Mouse (Mus musculus) megakaryocyte progenitor cell, adult 5-6 weeks (primary cell): ENCODE measurements around the gene Ptprn. TPM values are rescaled to one million over a fixed set of nuclear protein-coding genes. Genes with fewer than 3 reads are reported as not detected.

Experiments
- ATAC-seq: replicated peaks from 2 replicates; pipeline ENCODE4 v1.8.0; 2016; ENCODE audit warnings: mild to moderate bottlenecking, moderate TSS enrichment, inconsistent platforms; ENCODE audit not compliant: poor library complexity
- total RNA-seq, 2 experiments: library from RNA; stranded (forward) in 1 of 2; stranded (reverse) in 1 of 2; fragments of 157-497, 149-512 nt in 1 of 2; fragments of 200-1000 nt in 1 of 2; gene quantifications; 2 replicates each; pipeline versions ENCODE4 v1.2.3 to v1.2.4; 2015 to 2017

Gene Ptprn
- total RNA-seq, 2 experiments from 2014 or later, result 0.15 TPM; not detected in 1

DNA sequence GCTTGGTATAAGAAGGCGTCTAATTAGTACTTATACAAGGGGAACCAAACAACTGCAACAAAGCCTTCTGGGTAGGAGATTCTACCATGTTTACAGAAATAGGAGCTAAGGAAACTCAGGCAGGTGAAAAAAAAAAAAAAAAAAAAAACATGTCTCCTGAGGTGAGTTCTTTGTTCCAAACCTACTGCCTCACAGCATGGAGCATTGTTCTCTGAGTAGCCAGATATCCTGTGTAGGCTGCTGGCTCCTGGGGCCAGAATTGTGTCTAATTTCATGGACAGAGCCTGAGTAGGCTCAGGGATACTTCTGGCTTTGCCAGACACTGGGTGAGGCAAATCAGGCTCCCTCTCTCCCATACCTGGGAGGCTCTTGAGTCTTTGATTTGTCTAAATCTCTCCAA lies 36.6 kb downstream of the Ptprn start:
- ATAC-seq, result no peak

DNA sequence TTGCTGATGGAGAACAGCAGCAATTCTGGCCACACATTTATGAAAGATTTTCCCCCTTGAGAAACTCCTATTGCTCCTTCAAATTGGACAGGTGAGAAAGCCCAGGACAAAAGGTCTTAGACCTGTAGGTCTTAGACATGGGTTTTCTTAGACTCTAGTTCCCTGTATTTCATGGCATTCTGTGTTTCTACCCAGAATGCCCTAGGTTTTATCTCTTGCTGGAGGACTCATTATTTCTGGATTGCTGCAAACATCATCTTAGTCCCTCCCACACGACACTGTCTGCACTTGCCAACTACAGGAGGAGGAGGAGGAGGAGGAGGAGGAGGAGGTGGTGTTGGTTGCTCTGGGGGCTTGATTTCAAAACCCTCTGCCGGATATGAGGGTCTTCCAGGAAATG lies 38.2 kb downstream of the Ptprn start:
- ATAC-seq, result no peak

DNA sequence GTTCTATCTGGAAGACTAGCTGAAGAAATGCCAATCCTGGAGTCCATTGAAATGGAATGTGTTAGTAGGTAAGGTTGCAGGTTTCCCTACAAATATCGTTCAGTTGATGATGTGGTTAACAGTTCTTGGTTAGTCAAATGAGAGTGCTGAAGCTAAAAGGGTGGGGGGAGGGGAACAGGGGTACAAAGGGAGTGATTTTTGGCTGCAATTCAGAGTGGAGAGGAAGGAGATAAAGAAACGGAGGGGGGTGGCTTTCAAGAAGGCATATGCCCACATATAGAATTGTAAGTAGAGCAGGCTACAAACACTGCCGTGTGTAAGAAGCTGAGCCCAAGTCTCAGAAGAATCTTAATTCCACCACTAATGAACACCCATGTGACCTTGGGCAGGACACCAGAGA lies 38.8 kb downstream of the Ptprn start:
- no peak for ATAC-seq

DNA sequence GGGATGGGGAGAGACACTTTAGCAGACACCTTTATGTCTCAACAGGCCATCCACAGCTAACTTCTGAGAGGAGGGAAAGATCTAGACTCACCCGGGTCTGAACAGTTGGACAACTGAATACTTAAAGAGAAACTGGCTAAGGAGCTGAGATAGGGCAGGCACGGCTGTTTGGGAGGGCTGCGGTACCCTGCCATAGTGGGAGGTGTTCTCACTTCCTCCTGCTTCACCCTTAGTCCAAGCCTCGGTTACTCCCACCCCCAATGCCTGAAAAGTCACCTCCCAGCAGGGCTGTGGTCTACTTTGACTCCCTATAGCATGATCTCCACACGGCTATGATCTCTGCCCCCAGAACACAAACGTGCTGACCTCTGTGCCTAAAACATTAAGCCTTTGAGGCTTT lies 40.8 kb downstream of the Ptprn start:
- peak; percentile 45 for ATAC-seq

DNA sequence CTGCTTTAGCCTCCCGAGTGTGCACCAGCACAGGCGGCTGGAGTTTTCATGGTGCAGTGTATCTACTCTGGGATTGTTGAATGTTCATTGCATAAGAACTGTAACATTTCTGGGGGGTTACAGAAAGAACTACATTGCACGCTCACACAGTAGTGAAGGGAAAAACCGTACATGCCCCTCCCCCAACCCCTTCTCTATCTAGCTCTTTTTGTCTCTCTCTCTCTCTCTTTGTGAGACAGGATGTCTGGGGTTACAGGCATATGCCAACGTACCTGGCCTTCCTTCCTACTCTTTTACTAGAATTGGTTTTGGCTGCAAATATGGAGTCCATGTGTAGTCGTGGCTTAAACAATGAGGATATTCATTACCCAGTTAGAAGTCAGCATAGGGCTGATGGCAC lies 41.4 kb downstream of the Ptprn start:
- no peak for ATAC-seq

DNA sequence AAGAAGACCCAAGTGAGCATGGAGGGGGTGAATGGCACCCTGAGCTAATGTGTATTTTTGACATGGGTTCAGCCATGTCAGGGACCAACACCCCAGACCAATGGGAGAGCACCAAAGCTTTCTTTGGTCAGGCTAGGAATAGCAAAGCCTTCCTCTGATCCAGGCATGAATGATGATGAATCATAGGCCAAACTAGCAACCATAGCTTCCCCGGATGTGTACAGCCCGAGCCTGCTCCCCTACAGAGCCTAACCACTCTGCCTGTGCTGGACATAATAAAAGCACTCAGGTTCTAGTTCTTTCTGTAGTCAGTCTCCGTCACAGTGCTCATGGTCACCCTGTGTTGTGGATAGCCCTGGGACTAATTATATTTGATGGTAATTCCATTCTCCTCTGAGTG lies 42.8 kb downstream of the Ptprn start:
- no peak for ATAC-seq

DNA sequence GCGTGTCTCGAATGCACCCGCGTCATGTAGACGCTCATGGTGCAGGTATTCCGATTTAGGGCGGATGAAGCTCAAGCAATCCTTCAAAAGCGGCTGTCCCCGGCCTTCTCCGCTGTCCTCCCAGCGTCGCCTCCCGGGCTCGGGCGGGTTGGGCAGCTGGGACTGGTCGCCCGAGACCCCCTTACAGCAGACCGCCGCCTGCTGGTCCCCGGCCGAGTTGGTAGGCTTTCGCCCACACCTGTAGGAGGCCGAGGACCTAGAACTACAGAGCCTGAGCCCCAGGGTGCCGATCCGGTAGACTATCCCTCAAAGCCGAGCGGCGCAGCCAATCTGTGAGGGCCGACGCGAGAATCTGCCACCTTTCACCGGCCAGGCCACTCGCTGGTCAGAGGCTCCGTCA lies 44.8 kb downstream of the Ptprn start, which contains the start of gene Tuba4a:
TSS of gene Tuba4a (minus strand) at position 335 of the 400 bp plus-strand sequence.
- ATAC-seq, result no peak

DNA sequence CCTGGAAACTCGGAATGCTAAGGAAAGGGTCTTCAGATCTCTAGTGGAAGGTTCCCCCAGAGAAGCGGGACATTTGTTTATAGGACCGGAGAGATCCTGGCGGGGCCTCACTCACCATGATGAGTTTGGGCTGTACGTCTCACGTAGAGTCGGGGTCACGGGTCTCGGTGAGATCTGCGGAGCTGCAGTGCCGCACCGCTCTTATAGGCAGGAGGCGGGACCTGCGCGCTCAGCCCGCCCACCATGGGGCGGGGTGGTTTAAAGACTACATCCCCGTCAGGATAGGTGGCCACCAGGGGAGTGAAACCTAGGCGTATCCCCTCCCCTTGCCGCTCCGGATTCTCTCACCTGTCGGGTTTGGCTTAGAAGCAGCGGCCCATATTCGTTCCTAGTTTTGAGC lies 45.2 kb downstream of the Ptprn start:
- ATAC-seq, result peak; percentile 67

DNA sequence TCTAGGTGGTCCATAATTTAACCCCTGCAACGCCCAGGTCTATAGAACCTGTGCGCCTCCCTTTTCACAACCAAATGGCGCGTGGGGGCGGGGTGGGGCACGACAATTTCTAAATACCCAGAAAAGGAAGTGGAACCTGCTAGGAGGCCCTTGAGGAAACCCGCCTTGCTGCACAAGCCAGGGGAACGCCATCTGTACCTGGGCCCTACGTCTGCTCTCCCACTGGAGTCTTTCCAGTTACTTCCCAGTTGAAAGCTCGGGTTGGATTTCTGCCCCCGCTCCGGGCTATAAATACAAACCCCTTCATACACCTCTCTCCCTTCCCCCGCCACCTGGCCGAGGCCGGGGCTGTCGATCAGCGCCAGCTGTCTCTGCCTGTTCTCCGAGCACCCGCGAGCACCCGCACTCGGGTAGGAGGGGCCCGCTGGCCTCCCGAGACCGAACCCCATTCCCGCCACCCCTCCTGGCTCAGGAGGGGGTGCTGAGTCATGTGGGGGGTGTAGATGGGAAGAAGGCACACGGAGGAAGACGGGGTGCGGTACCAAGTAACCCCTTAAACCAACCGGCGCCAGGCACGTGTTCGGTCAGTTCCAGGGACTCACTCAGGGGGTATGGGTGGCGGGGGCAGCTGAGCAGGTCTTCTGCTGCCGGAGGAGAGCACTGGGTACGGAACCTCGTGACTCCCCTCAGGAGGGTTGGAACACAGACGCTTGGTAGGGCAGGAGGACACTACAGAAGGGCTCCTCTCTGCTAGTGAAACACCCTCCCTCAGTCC lies 45.9 kb downstream of the Ptprn start:
- peak; percentile 30 for ATAC-seq

DNA sequence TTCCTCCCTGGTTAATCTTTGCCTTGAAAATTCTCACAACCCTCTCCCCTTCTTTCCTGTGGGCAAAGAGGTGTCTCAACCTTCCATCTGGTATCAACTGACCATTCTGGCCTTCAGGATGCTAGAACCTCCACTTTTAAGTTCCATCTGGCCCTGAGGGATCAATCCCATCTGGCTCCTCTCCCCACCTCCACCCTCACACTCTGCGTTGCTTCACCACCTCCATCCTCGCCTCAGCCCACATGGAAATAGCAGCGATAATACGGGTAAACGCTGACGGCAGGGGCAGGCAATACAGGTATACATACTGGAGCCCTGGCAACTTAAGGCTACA lies 46.4 kb downstream of the Ptprn start:
- no peak for ATAC-seq

DNA sequence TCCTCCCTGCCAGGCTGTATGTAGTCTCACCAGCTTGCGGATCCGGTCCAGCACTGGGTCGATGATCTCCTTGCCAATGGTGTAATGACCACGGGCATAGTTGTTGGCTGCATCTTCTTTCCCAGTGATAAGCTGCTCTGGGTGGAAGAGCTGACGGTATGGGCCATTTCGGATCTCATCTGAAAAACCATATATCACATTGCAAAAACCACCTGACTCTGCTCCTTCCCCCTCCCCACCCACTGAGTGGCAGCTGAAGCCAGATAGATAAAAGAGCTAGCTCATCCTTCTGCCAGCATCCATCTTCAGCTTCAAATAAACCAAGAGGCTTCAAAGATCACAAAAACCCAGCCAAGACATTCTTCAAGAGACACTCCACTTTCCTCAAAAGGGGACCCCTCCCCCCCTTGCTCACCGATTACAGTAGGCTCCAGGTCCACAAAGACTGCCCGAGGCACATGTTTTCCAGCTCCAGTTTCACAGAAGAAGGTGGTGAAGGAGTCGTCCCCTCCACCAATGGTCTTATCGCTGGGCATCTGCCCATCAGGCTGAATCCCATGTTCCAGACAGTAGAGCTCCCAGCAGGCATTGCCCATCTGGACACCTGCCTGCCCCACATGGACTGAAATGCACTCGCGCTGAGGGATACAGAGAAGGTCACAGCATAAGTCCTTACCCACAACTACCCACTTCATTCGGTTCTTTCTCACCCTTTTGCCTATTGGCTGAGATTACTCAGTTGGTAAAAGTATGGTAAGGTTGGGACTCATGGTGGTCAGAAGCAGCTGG lies 47.3 kb downstream of the Ptprn start:
- ATAC-seq, result peak; percentile 20

DNA sequence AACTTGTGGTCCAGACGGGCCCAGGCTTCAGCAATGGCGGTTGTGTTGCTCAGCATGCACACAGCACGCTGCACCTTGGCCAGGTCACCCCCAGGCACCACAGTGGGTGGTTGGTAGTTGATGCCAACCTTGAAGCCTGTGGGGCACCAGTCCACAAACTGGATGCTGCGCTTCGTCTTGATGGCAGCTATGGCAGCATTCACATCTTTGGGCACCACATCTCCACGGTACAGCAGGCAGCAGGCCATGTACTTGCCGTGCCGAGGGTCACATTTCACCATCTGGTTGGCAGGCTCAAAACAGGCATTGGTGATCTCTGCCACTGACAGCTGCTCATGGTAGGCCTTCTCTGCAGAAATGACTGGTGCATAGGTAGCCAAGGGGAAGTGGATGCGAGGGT lies 48.5 kb downstream of the Ptprn start:
- ATAC-seq, result no peak

DNA sequence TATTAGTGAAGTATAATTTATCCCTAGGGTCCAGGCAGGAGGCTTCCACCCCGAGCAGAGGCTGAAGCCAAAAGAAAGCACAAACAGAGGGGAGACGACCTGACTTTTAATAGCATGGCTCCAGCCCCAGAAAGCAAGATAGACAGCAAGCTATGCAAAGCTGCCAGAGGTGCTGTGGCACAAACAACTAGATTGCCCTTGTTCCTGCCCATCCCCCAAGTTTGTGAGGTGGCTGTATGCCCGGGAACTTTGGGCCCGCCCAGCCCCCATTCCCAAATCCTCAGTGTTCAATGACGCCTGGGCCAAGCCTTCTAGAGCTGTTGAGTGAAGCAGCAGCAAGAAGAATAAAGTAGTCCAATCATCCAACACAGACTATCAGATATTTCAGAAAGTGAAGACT lies 49.4 kb downstream of the Ptprn start:
- ATAC-seq, result no peak

DNA sequence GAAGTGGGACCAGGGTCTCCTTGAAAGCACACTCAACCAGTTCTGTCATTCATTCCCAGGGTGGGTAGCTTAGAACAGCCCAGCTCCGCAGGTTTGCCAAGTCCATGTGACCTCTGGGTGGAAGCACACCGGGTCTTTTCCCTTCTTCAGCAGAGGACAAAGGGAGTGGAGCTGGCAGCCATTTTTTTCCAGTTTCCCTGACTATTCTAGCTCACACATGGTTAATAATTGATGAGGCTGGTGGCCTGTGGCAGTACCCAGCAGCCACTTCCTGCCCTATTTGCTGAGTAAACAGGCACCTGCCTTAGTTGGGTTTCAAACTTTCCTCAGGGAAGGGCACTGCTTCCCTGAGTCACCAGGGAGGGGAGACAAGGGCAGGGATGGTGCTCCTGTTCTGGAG lies 49.9 kb downstream of the Ptprn start:
- ATAC-seq, result no peak

DNA sequence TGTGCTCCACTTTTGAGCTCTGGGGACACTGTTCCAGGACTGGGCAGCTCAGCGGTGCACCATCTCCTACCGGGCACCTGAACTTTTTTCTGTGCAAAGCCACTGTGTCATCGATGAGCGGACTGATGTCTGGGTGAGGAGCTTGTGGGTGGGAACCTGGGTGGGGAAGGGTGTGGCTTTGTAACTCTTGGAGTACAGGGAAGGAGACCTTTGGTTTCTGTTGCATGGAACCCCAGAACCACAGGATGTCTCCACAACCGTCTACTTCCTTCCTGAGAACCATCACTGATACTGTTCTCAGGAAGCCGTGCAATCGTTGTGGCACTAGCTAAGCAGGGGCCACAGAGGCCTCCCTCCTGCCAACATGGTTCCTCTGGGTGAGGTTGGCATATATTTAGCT lies 51.2 kb downstream of the Ptprn start:
- ATAC-seq, result peak; percentile 49

DNA sequence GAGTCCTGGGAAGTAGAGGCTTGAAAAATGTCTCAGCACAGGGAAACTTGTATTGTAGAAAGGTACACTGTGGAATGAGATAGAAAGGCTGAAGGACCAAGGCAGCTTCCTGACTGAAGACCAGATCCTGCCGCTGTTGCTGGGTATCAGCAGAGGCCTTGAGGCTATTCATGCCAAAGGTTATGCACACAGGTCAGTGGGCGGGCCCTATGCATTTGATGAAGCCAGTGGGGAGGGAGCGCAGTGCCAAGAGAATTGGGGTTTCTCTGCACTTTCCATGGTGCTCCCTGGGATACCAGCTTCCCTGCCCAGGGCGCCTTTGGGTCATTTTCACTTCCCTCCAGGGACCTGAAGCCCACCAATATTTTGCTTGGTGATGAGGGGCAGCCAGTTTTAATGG lies 51.8 kb downstream of the Ptprn start:
- no peak for ATAC-seq

DNA sequence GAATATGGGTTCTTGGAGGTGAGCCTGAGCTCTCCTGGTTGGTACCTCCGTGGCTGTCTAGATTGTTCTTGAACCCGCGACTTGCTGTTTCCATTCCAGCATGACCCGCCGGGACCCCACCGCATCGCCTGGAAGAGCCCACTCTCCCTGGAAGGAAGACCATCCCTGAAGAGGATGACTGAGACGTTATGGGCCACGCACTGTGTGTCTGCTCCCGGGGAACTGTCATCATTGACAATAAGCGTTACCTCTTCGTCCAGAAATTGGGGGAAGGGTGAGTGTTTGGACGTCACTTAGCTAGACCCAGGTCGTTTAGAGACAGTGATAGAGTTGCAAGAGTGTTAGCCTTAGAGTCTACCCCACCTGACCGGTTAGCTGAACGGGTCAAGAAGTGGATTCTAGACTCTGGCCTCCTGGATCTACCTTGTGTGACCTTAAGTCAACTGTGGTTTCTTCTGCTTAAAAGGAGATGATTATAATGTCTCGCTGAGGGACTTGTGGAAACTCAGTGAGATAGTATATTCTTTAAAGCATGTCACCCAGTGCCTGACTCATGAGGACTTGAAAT lies 53.1 kb downstream of the Ptprn start:
- ATAC-seq, result no peak

DNA sequence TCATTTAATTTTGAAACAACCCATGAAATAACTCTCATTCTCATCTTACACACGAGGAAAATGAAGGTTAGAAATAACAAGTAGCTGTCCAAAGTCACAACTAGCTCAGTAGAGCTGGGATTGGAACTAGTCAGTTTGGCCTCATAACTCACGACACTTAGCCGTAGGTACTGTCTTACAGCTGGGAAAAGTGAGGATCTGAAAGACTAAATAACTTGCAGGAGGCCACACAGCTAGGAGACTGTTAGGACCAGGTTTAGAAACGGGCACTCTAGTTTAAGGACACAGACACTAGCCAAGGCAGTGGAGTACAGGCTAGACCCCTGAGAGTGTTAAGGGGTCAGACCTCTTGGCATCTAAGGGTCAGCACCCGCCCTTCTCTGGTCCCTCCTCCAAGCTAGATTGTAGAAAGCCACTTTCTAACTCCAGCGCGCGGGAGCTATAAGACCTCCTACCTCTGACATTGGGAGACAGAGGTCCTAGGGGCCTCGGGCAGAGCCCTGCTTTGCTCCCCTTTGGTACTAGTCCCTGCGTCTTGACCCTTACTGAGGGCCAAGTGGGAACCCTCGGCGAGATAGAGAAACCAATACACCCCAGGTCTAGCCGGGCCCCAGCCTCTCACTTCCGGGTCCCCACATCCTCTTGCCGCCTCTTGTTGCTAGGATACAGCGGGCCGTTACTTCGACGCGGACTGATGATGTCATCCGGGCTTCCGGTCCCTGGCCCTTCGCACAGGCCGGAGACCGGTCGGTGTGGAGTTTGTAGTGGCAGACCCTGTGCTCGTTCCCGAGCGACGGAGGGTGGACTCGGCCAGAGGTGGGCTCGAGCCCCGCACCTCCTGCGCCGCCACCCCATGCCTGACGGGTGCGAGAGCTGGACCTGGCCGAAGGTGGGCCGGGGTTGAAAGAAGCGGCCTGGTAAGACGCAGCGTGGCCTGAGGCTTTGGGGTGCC lies 53.9 kb downstream of the Ptprn start, which contains the start of the genes Glb1l and Stk16:
TSS of gene Glb1l (minus strand) at position 678 of the 952 bp plus-strand sequence.
TSS of gene Stk16 (plus strand) at position 703 of the 952 bp plus-strand sequence.
- peak; percentile 75 for ATAC-seq

DNA sequence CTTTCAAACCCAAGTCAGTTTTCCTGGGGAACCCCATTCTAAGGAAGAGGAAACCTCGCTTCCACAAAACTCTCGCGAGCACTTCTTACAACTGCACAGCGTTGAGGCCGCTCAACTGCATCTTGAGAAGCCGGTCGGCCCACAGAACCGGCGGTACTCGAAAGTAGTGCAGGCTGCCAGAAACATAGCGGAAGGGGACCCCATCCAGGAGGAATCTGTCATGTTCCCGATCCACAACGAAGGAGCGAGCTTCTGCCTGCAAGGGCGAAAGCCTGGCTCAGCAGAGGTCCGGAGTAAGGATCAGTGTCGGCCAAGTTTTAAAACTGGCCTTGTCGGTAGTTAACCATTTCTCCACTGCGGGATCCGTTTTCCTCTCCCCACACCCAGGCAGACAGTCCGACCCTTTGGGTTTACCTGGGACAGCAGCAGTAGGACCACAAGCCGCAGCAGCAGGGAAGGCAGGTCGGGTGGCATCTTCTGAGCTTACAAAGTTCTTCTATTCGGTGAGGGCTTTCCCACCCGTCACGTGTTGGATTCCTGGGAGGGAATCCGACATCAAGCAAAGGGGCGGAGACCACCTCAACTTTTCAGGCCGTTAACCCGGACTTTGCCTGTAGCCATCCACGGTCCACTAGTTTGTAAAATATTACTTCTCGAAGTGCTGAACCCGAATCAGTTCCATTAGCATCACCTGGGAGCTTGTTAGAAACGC lies 55.2 kb downstream of the Ptprn start:
- peak; percentile 32 for ATAC-seq

DNA sequence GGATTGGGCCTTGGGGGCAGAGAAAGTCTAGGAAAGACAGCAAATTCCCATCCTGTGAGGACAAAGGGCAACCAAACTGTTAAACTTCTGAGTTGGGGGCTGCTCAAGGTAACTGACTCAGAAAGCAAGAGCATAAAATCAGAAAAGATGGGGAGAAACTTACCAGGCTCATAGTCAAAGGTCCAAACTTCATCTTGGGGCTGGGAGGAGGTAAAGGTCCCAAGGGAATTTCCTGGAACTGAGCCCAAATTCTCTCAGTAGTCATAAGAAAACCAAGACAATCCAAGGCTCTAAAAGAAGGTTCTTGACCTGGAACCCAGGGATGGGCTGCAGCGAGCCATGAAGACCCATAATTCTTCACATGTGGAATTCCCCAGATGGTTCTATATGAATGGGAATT lies 63.1 kb downstream of the Ptprn start:
- no peak for ATAC-seq
